Mouse (Mus musculus): ENCODE measurements at regions not wholly inside any gene's neighbourhood (a gene's known extent, or its start where the extent isn't known, plus 50 kb on each side); places are given as distances from the start of the nearest gene placed in this dataset.
A peak's percentile ranks its signal among the peaks of the same experiment; 100 is the strongest.

GRCm38 (mm10) chr3:20661883-20662282 is 294.9 kb upstream of the Agtr1b start:
- peak; percentile 7 for DNase-seq

DNA sequence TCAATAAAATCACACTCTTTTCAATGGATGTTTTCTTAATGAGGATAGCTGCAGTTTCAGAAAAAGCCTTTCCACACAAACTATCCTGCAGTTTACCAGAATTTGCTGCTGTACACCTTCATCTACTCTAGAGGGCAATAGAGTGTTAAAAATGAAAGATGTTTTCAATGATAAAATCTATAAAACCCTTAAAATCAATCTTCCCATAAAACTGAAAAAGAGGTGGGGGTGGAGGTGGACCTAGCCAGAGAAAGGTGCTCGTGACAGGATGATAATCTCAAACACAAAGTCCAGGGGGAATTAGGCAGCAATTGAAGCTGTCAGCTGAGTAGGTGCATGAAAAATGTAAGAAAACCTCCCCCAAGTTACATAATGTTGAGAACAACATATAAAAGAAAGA is 288.4 kb upstream of the Agtr1b start:
- peak; percentile 10 for DNase-seq
